Mouse (Mus musculus) heart, adult 2 months (tissue): ENCODE data around the gene Slc48a1.

Experiments
- CTCF ChIP-seq: fragments of 200-600 bp; IDR thresholded peaks from 2 replicates; pipeline ENCODE4 v1.8.1; 2022; ENCODE audit warnings: antibody characterized with exemption, mild to moderate bottlenecking, moderate library complexity
- POLR2A ChIP-seq: fragments of 200-500 bp; IDR thresholded peaks from 2 replicates; pipeline ENCODE4 v1.6.1; 2011; ENCODE audit warnings: mild to moderate bottlenecking, low read depth, low read length, control low read depth; ENCODE audit not compliant: insufficient read depth

GRCm38 (mm10) chr15:97748309-97748708, 30.0 kb upstream of the Slc48a1 start:
- no peak for TF ChIP-seq CTCF
- no peak for TF ChIP-seq POLR2A
